Mouse (Mus musculus): ENCODE measurements around the gene Gldn. TPM values are rescaled to one million over a fixed set of nuclear protein-coding genes. Genes with fewer than 3 reads are reported as not detected.

Gldn gene
- polyA plus RNA-seq (2017; shearing (Covaris generic)): not detected

DNA sequence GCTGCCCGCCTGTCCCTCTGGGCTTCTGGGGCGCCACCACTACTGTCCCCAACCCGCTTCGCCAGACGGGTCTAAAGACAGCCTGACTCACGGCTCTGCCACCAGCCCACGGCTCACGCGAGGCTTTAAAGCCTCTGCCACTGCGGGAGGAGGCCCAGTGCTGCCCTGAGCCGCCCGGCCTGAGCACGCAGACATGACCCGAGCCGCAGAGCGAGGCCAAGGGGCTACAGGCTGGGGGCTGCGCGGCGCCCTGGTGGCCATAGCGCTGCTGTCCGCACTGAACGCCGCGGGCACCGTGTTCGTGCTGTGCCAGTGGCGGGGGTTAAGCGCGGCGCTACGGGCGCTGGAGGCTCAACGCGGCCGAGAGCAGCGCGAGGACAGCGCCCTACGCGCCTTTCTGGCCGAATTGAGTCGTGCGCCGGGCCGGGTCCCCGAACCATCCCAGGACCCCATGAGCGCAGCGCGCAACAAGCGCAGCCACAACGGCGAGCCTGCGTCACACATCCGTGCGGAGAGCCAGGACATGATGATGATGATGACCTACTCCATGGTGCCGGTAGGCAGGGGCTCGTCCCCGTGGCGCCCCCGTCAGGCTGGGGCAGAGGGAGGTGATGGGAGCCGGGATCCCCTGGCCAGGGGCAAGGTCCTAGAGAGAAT lies at the start of gene Gldn:
Gldn (plus strand) TSS at position 156 of the 657 bp plus-strand sequence.
- ATAC-seq: no peak

DNA sequence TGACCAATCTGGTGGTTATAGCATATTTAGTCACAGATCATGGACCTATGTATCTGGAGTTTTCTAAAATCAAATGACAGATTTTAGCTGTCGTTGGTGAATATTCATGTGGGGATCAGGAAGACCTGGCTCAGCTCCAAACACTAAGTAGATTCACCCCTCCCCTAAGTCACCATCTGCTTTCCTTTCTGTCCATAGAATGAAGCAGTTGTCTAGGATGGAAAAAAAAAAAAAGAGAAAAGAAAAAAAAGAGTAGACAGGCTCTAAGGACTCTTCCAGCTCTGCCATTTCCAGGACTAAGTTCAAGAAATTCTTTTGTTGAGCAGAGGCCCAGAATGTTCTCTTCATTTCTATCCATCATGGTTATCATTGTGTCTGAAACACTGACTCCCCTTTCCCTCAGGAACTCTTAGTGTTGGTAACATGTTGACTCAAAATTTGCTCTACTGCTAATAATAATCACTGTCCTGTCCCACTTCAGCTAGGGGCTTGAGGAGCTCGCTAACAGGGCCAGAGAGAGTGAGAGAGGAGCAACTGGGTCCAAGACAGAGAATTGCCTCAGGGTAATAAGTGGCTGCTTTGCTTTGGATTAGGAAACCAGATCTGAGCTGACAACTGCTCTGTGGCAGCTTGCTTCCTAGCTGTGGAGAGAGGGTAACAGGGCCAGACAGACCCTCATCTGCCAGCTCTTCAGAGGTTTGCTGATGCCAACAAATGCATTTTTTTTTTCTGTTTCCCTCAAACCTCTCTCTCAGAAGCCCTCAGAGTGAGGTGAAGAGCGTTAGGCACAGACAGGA lies 41.2 kb upstream of the Gldn start:
- no peak for ATAC-seq

DNA sequence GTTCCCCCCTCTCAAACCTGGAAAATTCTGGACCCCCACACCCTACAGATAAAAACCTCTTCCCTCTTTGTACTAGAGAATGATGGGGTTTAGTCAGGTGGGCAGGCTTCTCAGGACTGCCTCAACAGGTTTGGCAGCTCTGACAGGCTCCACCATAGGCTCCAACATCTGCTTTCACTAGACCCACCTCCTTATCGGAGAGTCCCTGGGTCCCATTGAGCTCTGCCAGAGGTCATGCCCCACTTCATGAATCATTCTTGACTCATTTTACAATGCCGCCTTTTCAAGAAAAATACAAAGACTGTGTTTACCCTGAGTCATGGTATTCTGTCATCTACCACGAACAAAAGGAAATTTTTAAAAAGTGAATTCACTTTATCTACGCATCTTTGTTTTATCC lies 21.5 kb upstream of the Gldn start:
- no peak for ATAC-seq

DNA sequence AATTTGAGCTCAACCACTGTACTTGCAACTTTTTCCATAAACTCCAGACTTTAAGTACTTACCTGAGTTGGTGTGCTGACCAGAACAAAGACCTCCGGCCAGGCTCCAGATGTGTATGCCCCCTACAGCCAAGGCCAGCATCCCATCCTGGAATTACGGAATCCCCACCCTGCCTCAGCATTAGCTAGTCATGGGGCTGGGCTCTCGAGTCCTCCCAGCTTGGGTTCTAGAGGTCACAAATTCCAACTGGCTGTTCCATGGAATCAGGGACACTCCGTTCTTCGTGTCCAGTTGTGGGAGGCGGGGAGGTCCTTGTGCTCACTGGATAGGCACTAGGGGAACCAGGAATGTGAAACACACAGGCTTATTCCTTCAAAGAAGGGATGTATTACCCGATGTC lies 18.3 kb upstream of the Gldn start, which contains the start of gene Cyp19a1:
Cyp19a1 (minus strand) TSS at position 101 of the 400 bp plus-strand sequence.
- ATAC-seq: no peak

DNA sequence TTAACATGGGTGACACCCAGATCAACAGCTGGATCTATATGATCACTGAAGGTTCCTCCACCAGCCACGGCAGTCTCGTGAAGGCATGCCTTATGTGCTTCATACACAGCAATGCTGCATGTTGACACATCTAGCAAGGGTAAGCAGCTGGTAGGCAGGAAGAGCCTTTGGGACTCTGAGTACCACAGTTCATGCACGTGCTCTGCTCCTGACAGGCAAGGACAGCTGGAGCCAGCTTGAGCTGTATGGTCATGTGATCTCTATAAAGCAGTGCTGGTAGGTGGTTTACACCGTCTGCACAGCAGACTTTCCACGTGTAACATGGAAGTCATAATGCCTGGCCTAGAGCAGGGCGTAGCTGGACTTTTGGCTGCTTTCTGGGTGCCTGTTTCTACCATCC lies 16.3 kb upstream of the Gldn start:
- no peak for ATAC-seq

DNA sequence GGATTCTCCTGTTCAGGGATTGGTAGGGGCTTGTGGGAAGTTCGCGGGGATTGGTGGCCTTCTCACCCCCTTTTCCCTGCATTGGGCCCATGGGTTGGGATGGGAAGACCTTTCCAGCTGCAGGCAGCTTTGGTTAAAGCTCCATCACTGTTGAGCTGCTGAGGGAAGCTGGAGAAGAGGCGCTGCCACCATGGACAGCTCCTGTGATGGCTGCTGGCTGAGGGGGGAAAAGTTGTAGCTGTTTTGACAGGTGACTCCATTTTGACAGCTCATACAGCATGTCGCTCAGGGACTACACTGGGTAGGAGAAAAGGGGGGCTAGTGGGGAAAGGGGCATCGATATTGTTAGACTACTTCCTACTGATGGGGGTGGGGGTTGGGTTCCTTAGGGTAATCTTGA lies 15.4 kb upstream of the Gldn start:
- no peak for ATAC-seq

DNA sequence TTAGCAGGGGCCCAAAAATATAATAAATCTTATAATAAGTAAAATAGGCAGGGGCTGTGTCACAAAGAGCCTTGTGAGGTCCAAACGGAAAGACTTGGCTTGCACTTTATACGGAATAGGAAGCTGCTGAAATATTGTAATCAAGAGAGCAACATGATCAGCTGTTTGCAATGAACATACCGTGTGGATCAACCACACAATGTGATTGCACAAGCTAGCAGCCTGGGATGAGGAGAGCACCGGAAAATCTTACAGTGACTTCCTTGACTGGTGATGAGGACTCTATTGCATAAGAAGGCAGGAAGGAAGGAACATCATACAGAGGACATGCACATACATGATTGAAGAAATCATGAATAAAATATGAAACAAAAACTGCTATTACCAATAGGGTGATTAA lies 11.0 kb upstream of the Gldn start:
- ATAC-seq: no peak

DNA sequence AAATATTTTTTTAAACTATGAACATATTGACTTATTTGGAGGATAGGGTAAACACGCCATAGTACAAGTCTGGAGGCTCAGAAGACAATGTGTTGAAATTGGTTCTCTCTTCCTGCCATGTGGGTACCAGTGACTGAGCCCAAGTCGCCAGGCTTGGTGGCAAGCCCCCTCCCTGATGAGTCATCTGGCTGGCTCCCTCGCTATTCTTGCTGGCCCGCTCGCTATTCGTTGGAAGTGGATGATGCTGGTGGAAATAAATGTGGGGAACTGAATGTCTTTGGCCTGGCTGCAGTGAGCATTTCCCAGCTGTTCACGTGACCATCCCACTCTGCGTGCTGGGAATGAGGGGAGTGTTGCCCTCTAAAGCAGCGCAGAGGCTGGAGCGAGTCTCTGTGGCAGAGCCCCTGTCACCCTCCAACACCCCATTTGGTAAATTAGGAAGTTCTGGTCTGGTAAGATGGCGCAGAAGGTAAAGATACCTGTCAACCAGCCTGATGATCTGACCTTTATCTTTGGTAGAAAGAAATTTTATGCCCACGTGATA lies 7.2 kb upstream of the Gldn start:
- no peak for ATAC-seq

DNA sequence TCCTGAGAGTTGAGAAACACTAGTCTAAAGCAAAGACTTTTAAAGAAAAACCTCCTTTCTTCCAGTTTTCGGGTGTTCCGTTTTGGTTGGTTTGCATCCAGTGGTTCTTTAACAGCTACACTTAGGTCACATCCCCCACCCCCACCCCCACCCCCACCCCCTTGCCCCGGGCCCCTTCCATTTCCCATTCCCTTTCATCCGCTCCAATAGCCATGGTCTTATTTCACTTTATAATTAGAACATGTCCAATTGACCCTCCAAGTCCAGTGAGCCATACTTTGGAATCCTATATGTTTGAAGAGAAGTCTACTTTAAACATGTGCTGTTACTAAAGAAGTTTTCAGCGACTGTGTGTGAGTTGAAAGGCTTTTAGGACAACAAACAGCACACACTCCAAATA lies 1.5 kb downstream of the Gldn start:
- ATAC-seq: no peak

DNA sequence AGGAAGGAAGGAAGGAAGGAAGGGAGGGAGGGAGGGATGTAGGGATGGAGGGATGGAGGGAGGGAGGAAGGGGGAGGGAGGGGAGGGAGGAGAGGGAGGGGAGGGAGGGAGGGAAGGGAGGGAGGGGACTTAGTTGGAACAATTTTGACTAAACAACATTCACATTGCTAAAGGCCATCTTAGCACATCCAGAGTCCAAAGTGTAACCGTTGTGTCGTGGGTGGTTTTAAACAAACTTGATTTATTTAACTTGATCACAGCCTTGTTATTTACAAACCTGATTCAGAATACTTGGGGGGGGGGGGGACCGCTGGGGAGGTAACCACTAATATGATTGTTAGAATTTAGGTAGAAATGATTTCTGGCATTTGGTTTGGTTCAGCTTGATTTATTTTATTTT lies 13.1 kb downstream of the Gldn start:
- no peak for ATAC-seq

DNA sequence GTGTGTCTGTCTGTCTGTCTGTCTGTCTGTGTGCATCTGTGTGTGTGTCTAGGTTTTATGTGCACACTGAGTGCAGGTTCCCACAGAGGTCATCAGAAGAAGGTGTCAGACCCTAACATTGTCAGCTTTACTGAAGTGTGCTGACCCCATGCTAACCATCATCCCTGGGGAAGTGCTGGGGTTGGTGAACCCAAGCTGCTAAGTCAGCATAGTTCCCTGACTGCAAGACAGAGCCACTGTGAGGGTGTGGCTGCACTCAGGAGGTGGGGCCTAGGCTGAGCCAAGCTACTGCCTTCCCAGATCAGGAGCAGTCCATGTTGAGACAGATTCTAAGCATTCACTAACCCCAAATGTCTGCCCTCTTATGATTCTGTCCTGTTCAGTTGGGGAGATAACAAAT lies 13.5 kb downstream of the Gldn start:
- no peak for ATAC-seq

DNA sequence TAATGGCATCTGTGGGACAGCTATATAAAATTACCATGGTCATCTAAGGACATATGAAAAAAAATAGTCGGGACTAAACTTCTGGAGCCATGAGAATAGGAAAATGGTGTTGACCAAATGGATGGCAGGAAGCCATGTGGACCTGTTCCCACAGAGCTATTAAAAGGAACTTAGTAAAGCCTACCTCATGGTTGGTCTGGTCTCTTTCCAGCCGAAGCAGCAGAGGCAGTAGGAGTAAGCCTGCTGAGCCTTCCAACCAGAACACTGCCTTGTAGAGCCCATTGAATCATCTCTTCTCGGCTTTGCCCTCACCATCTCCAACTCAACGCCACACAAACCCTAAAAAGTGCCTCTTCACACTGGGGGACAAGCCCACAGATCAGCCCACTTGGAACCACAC lies 15.0 kb downstream of the Gldn start:
- no peak for ATAC-seq

DNA sequence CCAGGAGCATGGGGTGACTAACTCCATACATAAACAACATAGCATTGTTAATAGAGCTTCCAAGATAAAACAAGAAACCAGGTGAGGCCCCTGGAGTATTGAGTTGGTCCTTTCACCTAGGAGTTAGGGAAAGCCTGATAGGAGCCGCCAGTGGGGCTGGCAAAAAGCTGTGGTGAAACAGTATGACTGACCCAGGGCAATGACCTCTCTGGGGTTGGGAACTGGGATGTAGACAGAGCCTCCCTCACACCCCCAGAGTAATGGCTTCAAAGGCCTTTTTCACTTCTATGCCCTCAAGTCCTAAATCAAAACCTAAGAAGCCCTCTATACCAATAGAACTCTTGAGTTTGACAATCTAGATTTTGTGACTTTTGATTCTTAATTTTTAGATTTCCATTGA lies 21.9 kb downstream of the Gldn start:
- no peak for ATAC-seq

DNA sequence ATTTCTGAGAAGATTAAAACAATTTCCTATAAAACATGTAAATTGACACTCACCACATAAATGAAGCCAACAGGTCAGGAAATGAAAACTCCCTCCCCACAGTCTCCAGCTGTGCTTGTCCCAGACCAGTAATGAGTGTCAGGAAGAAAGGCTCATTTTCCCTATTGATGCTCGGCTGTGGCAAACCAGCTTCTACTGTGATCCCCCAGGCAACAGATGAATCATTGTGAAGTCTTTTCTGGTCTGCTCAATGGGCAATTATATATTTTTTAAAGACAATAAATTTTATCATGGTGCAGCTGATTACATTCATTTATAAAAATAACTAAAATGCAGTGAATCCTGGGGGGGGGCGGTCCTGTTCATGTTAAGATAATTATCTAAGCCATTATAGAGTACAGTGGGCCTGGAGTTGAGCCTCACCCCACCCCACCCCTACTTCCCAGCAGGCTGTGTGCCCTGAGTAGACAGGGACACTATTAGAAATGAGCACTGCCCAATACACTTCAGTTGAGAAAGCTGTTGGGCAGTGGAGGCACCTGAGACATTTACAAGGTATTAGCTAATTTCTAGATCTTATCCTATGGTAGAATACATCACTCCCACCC lies 22.6 kb downstream of the Gldn start:
- no peak for ATAC-seq

DNA sequence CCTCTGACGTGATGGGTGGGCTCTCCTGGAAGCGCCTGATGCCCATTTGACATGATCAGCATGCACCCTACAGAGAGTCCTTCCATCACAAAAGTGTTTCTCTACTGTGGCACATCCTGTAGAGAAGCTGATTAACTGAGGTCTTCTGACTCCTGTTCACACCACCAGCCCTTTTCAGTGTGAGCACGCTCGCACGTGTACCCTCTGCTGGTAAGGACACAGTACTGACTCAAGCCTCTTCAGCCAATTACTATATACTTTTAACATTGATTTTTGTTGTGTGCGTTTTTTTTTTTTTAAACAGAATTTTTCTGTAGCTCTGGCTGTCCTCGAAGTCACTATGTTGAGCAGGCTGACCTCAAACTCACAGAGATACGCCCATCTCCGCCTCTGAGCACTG lies 30.1 kb downstream of the Gldn start:
- ATAC-seq: no peak

DNA sequence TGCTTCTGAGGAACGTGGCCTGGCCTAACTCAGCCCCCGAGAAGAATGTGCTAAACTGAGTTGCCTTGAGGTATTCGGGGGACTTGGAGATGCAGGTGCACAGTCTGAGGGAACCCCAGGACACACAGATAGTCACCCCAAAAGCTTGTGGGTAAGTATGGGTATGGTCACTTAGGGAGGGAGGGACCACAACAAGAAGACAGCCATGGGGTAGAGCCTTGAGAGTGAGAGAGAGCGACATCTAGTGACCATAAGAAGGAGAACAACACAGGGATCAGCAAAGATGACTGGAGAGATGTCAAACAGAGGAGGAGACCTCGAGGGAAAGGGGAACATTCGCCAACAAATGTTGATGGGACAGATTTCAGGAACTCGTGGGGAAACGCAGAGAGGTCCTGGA lies 37.2 kb downstream of the Gldn start:
- ATAC-seq: no peak

DNA sequence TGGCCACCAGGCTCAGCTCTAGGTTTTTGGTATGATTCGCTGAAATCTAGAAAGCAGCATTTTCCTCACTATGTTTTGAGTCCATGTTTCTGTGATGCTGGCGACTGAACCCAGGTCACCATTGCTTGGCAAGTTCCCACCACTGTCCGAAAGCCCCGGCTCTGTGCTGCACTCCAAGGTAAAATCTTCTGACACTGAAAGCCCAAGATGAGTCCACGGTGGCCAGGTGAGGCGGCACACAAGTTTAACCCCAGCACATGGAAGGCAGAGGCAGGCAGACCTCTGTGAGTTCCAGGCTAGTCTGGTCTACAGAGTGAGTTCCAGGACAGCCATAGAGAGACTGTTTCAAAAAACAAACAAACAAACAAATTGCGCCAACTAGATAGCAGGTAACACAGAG lies 42.9 kb downstream of the Gldn start:
- ATAC-seq: no peak

DNA sequence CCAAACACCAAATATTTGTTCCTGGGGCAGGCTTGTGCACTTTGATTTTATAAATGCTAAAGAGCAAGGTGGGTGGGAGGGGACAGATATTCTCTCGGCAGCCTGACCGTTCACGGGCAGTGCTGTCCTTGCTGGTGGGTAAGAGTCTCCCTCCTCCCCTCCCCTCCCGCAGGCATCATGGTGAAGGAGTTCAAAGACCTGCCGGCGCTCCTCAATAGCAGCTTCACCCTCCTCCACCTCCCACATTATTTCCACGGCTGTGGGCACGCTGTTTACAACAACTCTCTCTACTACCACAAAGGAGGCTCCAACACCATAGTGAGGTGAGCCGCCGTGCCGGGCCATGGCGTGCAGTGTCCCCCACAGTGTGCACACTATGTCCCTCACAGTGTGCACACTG lies 49.3 kb downstream of the Gldn start:
- ATAC-seq: no peak

DNA sequence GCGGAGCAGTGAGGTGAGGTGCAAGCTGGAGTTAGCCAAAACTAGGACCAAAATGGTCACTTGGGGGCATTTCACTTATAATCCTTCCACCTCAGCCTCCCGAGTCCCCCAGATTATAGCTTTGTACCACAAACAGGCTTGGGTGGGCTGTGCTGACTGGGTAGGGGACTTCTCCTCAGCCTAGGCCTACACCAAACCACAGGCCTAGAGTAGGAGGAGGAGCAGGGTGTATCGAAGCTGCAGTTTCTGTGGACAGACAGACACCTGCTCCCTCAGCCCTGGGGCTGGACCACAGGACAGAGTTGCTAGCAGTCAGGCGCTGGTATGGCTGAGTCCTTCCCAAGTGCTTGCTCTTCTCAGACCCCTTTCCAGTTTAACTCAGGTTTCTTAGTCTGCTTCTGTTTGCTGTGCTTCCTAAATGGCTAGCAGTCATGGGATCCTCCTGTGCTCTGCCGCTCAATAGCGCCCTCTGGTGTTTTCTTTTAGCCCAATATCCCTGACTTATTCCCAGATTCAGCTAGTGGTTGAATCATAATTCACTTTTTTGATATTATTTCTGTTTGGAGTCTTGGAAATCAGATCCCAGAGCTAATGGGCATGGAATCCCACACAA lies 50.4 kb downstream of the Gldn start:
- no peak for ATAC-seq

DNA sequence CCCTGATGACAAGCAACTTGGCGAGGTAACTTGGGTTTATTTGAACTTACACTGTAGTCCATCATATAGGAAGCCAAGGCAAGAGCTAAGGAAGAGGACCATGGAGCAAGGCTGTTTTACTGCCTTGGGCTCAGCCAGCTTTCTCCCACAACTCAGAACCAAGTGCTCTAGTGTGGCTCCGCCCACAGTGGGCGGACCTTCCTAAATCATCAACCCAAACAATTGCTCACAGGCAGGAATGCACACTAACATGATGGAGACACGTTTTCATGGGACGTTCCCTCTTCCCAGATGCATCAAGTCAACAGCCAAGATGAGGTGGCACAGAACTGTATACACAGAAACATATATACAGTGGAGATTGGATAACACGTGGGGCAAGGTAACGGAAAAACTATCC lies 55.7 kb downstream of the Gldn start:
- no peak for ATAC-seq

DNA sequence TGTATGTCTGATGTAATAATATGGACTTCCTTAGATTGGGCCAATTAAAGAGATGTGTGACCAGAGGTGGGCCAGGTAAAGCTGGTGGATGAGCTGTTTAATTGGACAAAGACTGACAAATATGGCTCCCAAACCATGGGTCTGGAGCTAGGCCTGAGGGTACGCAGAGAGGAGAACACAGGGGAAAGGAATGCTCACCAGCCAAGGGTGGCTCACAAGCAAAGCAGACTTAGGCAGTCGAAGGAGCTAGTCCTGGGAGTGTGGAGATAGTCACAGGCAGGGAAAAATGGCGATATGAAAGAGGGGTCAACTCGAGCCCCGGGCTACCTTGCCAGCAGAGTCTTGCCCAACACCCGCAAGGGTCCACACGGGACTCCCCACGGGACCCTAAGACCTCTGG lies 70.5 kb downstream of the Gldn start:
- no peak for ATAC-seq
